Mouse (Mus musculus) CH12.LX (cell line): Measurements from ENCODE around the gene Ush2a. TPM values are rescaled to one million over a fixed set of nuclear protein-coding genes. Genes with fewer than 3 reads are reported as not detected.

Experiments used
- DNase-seq: peaks from one replicate; pipeline ENCODE4 v3.0.0-alpha.2; 2013; ENCODE audit errors: extremely low read depth
- H3K27ac ChIP-seq: 2 replicates; pipeline ENCODE4 v1.5.1; 2012; ENCODE audit warnings: low read depth, mild to moderate bottlenecking, control low read depth, moderate library complexity; ENCODE audit not compliant: insufficient read depth
- H3K27me3 ChIP-seq: replicated peaks from 2 replicates; pipeline ENCODE3; 2012; ENCODE audit warnings: inconsistent platforms
- H3K36me3 ChIP-seq, 2 experiments: replicated peaks in 1 of 2; 2 replicates each; pipeline versions ENCODE3 to v1.6.1; 2012; ENCODE audit warnings: inconsistent platforms in 1 of 2, low read length in 1 of 2, mild to moderate bottlenecking in 1 of 2, mixed read lengths in 1 of 2, moderate library complexity in 1 of 2; ENCODE audit not compliant: control insufficient read depth in 1 of 2, insufficient read depth in 1 of 2
- H3K4me1 ChIP-seq, 2 experiments: 2 replicates each; pipeline ENCODE4 v1.6.1; 2012; ENCODE audit warnings: inconsistent platforms in 1 of 2, moderate library complexity in 1 of 2; ENCODE audit not compliant: insufficient read depth in 2 of 2, control insufficient read depth in 1 of 2
- H3K4me2 ChIP-seq: 2 replicates; pipeline ENCODE4 v1.6.1; 2012; ENCODE audit warnings: low read depth, mild to moderate bottlenecking, control low read depth; ENCODE audit not compliant: poor library complexity, insufficient read depth, severe bottlenecking
- H3K4me3 ChIP-seq, 3 experiments: fragments of 150-350 bp in 1 of 3; sonication (generic) in 1 of 3; replicated peaks in 1 of 3; 2 replicates each; pipeline versions ENCODE3 to v1.5.1; 2011 to 2012; ENCODE audit warnings: low read depth in 2 of 3, low read length in 2 of 3, mild to moderate bottlenecking in 2 of 3, moderate library complexity in 2 of 3, control low read depth in 1 of 3, improper control_type of control experiment in 1 of 3, inconsistent platforms in 1 of 3, mixed read lengths in 1 of 3; ENCODE audit not compliant: poor library complexity in 1 of 3
- H3K79me2 ChIP-seq: replicated peaks from 2 replicates; pipeline ENCODE4 v1.6.1; 2012; ENCODE audit warnings: mild to moderate bottlenecking, moderate library complexity; ENCODE audit not compliant: control insufficient read depth, poor library complexity, insufficient read depth, severe bottlenecking; ENCODE audit errors: extremely low read depth
- H3K9ac ChIP-seq: 2 replicates; pipeline ENCODE4 v1.6.1; 2012; ENCODE audit warnings: low read depth, mild to moderate bottlenecking, control low read depth, moderate library complexity; ENCODE audit not compliant: insufficient read depth
- H3K9me3 ChIP-seq: replicated peaks from 2 replicates; pipeline ENCODE3; 2012; ENCODE audit warnings: low read length, inconsistent platforms, mixed read lengths
- BHLHE40 ChIP-seq: IDR thresholded peaks from 2 replicates; pipeline ENCODE4 v1.6.1; 2011; ENCODE audit warnings: mild to moderate bottlenecking, low read depth, low read length, improper control_type of control experiment
- CHD2 ChIP-seq: IDR thresholded peaks from 2 replicates; pipeline ENCODE4 v1.6.1; 2011; ENCODE audit warnings: low read length, improper control_type of control experiment
- CTCF ChIP-seq, 2 experiments: IDR thresholded peaks in 1 of 2; conservative IDR thresholded peaks in 1 of 2; 2 replicates each; pipeline ENCODE4 v1.5.1; 2011 to 2012; ENCODE audit warnings: low read depth in 2 of 2, low read length in 2 of 2, improper control_type of control experiment in 1 of 2, inconsistent platforms in 1 of 2, mild to moderate bottlenecking in 1 of 2, moderate library complexity in 1 of 2
- E2F4 ChIP-seq: IDR thresholded peaks from 2 replicates; pipeline ENCODE4 v1.6.1; 2011; ENCODE audit warnings: low read depth, low read length, improper control_type of control experiment; ENCODE audit not compliant: insufficient replicate concordance
- EP300 ChIP-seq: IDR thresholded peaks from 2 replicates; pipeline ENCODE4 v1.6.1; 2011; ENCODE audit warnings: low read length, improper control_type of control experiment
- GABPA ChIP-seq: IDR thresholded peaks from 2 replicates; pipeline ENCODE4 v1.6.1; 2012; ENCODE audit warnings: low read depth, low read length, improper control_type of control experiment, inconsistent platforms; ENCODE audit not compliant: insufficient replicate concordance
- HCFC1 ChIP-seq: IDR thresholded peaks from 2 replicates; pipeline ENCODE4 v1.6.1; 2012; ENCODE audit warnings: low read depth, mild to moderate bottlenecking, inconsistent platforms, low read length, improper control_type of control experiment
- JUN ChIP-seq: IDR thresholded peaks from 2 replicates; pipeline ENCODE4 v1.6.1; 2011; ENCODE audit warnings: low read depth, mild to moderate bottlenecking, low read length, improper control_type of control experiment, moderate library complexity; ENCODE audit not compliant: insufficient read depth
- JUND ChIP-seq: conservative IDR thresholded peaks from 2 replicates; pipeline ENCODE4 v1.6.1; 2011; ENCODE audit warnings: low read depth, low read length, improper control_type of control experiment
- KAT2A ChIP-seq: IDR thresholded peaks from 2 replicates; pipeline ENCODE4 v1.6.1; 2012; ENCODE audit warnings: low read length, improper control_type of control experiment, inconsistent platforms; ENCODE audit not compliant: insufficient replicate concordance
- MAFK ChIP-seq: IDR thresholded peaks from 2 replicates; pipeline ENCODE4 v1.6.1; 2011; ENCODE audit warnings: low read length, improper control_type of control experiment; ENCODE audit not compliant: insufficient replicate concordance
- MAZ ChIP-seq: IDR thresholded peaks from 2 replicates; pipeline ENCODE4 v1.6.1; 2012; ENCODE audit warnings: low read depth, mild to moderate bottlenecking, inconsistent platforms, low read length, improper control_type of control experiment, moderate library complexity
- MXI1 ChIP-seq: IDR thresholded peaks from 2 replicates; pipeline ENCODE4 v1.6.1; 2011; ENCODE audit warnings: mild to moderate bottlenecking, low read depth, low read length, improper control_type of control experiment
- MYC ChIP-seq: IDR thresholded peaks from 2 replicates; pipeline ENCODE4 v1.6.1; 2011; ENCODE audit warnings: low read depth, mild to moderate bottlenecking, improper control_type of control experiment, low read length
- NRF1 ChIP-seq: IDR thresholded peaks from 2 replicates; pipeline ENCODE4 v1.6.1; 2014; ENCODE audit warnings: low read depth, mild to moderate bottlenecking, inconsistent platforms, low read length, improper control_type of control experiment, moderate library complexity
- POLR2A ChIP-seq: IDR thresholded peaks from 2 replicates; pipeline ENCODE4 v1.6.1; 2011; ENCODE audit warnings: low read depth, mild to moderate bottlenecking, improper control_type of control experiment, low read length
- RCOR1 ChIP-seq: conservative IDR thresholded peaks from 2 replicates; pipeline ENCODE4 v1.6.1; 2012; ENCODE audit warnings: low read depth, mild to moderate bottlenecking, inconsistent platforms, low read length, improper control_type of control experiment
- SMC3 ChIP-seq: IDR thresholded peaks from 2 replicates; pipeline ENCODE4 v1.6.1; 2011; ENCODE audit warnings: low read depth, low read length, improper control_type of control experiment
- TBP ChIP-seq: conservative IDR thresholded peaks from 2 replicates; pipeline ENCODE4 v1.6.1; 2011; ENCODE audit warnings: low read depth, low read length, improper control_type of control experiment
- UBTF ChIP-seq: IDR thresholded peaks from 2 replicates; pipeline ENCODE4 v1.6.1; 2012; ENCODE audit warnings: low read depth, mild to moderate bottlenecking, inconsistent platforms, low read length, improper control_type of control experiment, moderate library complexity
- USF1 ChIP-seq: IDR thresholded peaks from 2 replicates; pipeline ENCODE4 v1.6.1; 2014; ENCODE audit warnings: low read depth, mild to moderate bottlenecking, inconsistent platforms, low read length, improper control_type of control experiment
- USF2 ChIP-seq: conservative IDR thresholded peaks from 2 replicates; pipeline ENCODE4 v1.6.1; 2011; ENCODE audit warnings: low read depth, low read length, improper control_type of control experiment
- ZC3H11A ChIP-seq: IDR thresholded peaks from 2 replicates; pipeline ENCODE4 v1.6.1; 2012; ENCODE audit warnings: low read depth, mild to moderate bottlenecking, inconsistent platforms, low read length, improper control_type of control experiment
- ZMIZ1 ChIP-seq: IDR thresholded peaks from 2 replicates; pipeline ENCODE4 v1.6.1; 2012; ENCODE audit warnings: low read depth, mild to moderate bottlenecking, inconsistent platforms, low read length, improper control_type of control experiment
- ZNF384 ChIP-seq: IDR thresholded peaks from 2 replicates; pipeline ENCODE4 v1.6.1; 2012; ENCODE audit warnings: low read depth, low read length, improper control_type of control experiment, inconsistent platforms
- dilution Hi-C: fragments of 300-500 bp; cut with MboI; formaldehyde crosslinking; loops from 2 replicates; pipeline ENCODE4 v1.14.3; 2020; ENCODE audit warnings: low sequenced_read_pairs; ENCODE audit not compliant: extremely low pct_unique_long_range_greater_than_20kb, extremely low pct_ligation_motif_present
- in situ Hi-C: fragments of 300-500 bp; cut with MboI; formaldehyde crosslinking; loops from 3 replicates; pipeline ENCODE4 v1.14.3; 2019; ENCODE audit warnings: low sequenced_read_pairs, low pct_ligation_motif_present, low pct_unique_long_range_greater_than_20kb, mixed read lengths
- polyA plus RNA-seq: library from polyadenylated mRNA; unstranded; fragments of >175 nt; gene quantifications from 2 replicates; pipeline ENCODE4 v1.2.1, GENCODE M21; 2012; ENCODE audit warnings: low read depth; ENCODE audit not compliant: insufficient read length
- total RNA-seq, 2 experiments: library from RNA; depleted of rRNA; stranded (reverse); fragments of 300-350 nt in 1 of 2; fragments of >200 nt in 1 of 2; gene quantifications; 2 replicates each; pipeline ENCODE4 v1.2.3; 2012 to 2014

Gene Ush2a
- total and polyA plus RNA-seq, 3 experiments, result not detected

GRCm38 (mm10) chr1:188830527-188831407 is 568.9 kb downstream of the Ush2a start:
- in situ Hi-C loops, result no loop called here
- no peak overlapping the region for H3K4me2 ChIP-seq

GRCm38 (mm10) chr1:188833906-188834305 is 572.1 kb downstream of the Ush2a start:
- Histone ChIP-seq H3K9ac (no peak overlapping the region), H3K27me3 (no peaks in the 10 kb centered on the region), H3K9me3 (peaks cover 68% of the 10 kb centered on the region), H3K27ac (no peak overlapping the region), H3K79me2 (no peaks in the 10 kb centered on the region), H3K4me3 (no peak overlapping the region), H3K4me2 (no peak overlapping the region), H3K4me1 (no peaks in the 10 kb centered on the region), H3K36me3 (no peaks in the 10 kb centered on the region)
- in situ Hi-C loops (no loop called here), dilution Hi-C loops (no loop called here)
- no peak for TF ChIP-seq GABPA
- no peak for TF ChIP-seq USF1
- no peak for TF ChIP-seq ZC3H11A
- TF ChIP-seq TBP, result no peak
- no peak for TF ChIP-seq USF2
- no peak for TF ChIP-seq MXI1
- no peak for TF ChIP-seq MYC
- TF ChIP-seq JUN, result no peak
- no peak for TF ChIP-seq MAZ
- no peak for TF ChIP-seq EP300
- TF ChIP-seq UBTF, result no peak
- DNase-seq, result no peak

More at GRCm38 (mm10) chr1:188830527-188831407, 568.9 kb downstream of the Ush2a start:
- DNase-seq, result no peak
- no peaks in the 10 kb centered on the region for H3K36me3 ChIP-seq
- H3K27ac ChIP-seq, result no peak overlapping the region
- no peak overlapping the region for H3K9ac ChIP-seq
- TF ChIP-seq KAT2A (no peak), HCFC1 (no peak), E2F4 (no peak), TBP (no peak), UBTF (no peak), SMC3 (no peak), CTCF (conservative IDR thresholded peaks at IDR 0.05 in 1 of 2, IDR thresholded peaks at IDR 0.05 in 1 of 2; ENCODE audit: low read depth in 2 of 2, low read length in 2 of 2) (no peak), ZNF384 (no peak), MYC (no peak), JUN (no peak), BHLHE40 (no peak), MAFK (no peak), CHD2 (no peak), RCOR1 (no peak), ZMIZ1 (no peak), JUND (no peak), NRF1 (no peak), MXI1 (no peak), POLR2A (no peak)
- TF ChIP-seq, all 38 proteins: peak for 0
- no peaks in the 10 kb centered on the region for H3K27me3 ChIP-seq
- H3K4me3 ChIP-seq, result no peak overlapping the region
- no peaks in the 10 kb centered on the region for H3K4me1 ChIP-seq
- no peaks in the 10 kb centered on the region for H3K79me2 ChIP-seq
- dilution Hi-C loops, result no loop called here
- peaks cover 79% of the 10 kb centered on the region for H3K9me3 ChIP-seq
